Comparison of ENCODE assay signal across 10 mouse cellular contexts in the genomic region with DNA sequence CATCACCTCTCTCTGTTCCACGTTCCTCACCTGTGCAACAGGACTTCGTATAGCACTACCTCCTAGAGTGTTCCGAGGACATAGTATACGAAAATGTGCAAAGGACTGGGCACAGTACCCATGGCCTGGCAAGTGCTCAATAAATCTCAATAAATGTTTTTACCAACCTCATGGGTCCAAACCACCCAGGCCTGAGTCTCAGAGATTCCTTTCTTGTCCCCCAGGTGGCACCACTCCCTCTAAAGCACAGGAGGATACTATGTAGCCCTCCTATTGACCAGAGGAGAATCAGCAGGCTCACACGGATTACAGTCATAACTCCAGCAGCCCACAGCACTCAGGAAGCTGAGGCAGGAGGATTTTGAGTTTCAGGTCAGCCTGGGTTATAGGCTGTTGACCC. TPM values are rescaled to one million over a fixed set of nuclear protein-coding genes. Genes with fewer than 3 reads are reported as not detected.
DNase-seq lines count a peak whose midpoint lies in the region; ATAC-seq lines count a peak whose summit lies in the region.
"Had no signal": no experiment of that assay in that cellular context is flagged by ENCODE, and none has a peak within 500 bp of the region (broad histone marks: within the 10 kb centered on the region; RNA-seq: fewer than 3 reads in every experiment).

No protein-coding gene starts in this region.

- peaks cover 48% of the 10 kb centered on the region for H3K36me3 ChIP-seq in hindbrain, embryonic 13.5 days

- H3K4me2 ChIP-seq in hindbrain, embryonic 13.5 days = no peak overlapping the region
- H3K4me2 ChIP-seq: heart, embryonic 15.5 days had no signal

- H3K27ac ChIP-seq in hindbrain, embryonic 13.5 days = no peak overlapping the region
- H3K27ac ChIP-seq: heart, embryonic 15.5 days; macrophage had no signal

- no peak overlapping the region for H3K4me3 ChIP-seq in hindbrain, embryonic 13.5 days
- H3K4me3 ChIP-seq: heart, embryonic 15.5 days had no signal

- H3K9ac ChIP-seq in hindbrain, embryonic 13.5 days = no peak overlapping the region
- H3K9ac ChIP-seq: heart, embryonic 15.5 days had no signal

- WGBS in hindbrain, embryonic 13.5 days = 76% methylated on average over 5 of the region's 5 CpGs

- H3K9me3 ChIP-seq in hindbrain, embryonic 13.5 days = no peaks in the 10 kb centered on the region
- H3K9me3 ChIP-seq: heart, embryonic 15.5 days had no signal

- H3K4me1 ChIP-seq in hindbrain, embryonic 13.5 days (replicated peaks) = no peaks in the 10 kb centered on the region
- H3K4me1 ChIP-seq: heart, embryonic 15.5 days had no signal

- no peak for DNase-seq in frontal cortex, postnatal 14 days (ENCODE audit: low spot score in 2 of 2)
- DNase-seq in right cerebral cortex, postnatal 10 days (ENCODE audit: low spot score in 2 of 2) = peak; percentile 46 to 51
- DNase-seq in right cerebral cortex, adult 18-20 months = no peak
- DNase-seq in brain, adult 2 months (ENCODE audit: low read depth, low spot score) = peak; percentile 43
- DNase-seq in lung, postnatal 25 days (ENCODE audit: low spot score) = peak; percentile 14
- DNase-seq in left cerebral cortex, adult 11 months (ENCODE audit: low spot score) = no peak

- ATAC-seq in frontal cortex, adult (ENCODE audit: low TSS enrichment) = peak; percentile 70
- ATAC-seq in hindbrain, embryonic 13.5 days (ENCODE audit: low FRiP score) = no peak

- H3K27me3 ChIP-seq in hindbrain, embryonic 13.5 days = no peaks in the 10 kb centered on the region
- H3K27me3 ChIP-seq: heart, embryonic 15.5 days had no signal

RNA-seq across cellular contexts. Expression of gene Chmp4b, which starts 4.9 kb away (rescaled TPM):
- polyA plus RNA-seq in hindbrain, embryonic 13.5 days (2015; fragmentation: Nextera tagmentation; extraction: Ambion mirVana) = 29.0 and 30.4 TPM in 2 replicates

RNA-seq across cellular contexts. Expression of gene 4930519P11Rik, which starts 33.4 kb away (rescaled TPM):
- polyA plus RNA-seq in hindbrain, embryonic 13.5 days (2015; fragmentation: Nextera tagmentation; extraction: Ambion mirVana) = 0.51 TPM in 1 of 2 replicates, not detected in the other
- polyA plus RNA-seq: heart, embryonic 15.5 days; macrophage had no signal

RNA-seq across cellular contexts. Expression of gene Zfp341, which starts 33.5 kb away (rescaled TPM):
- polyA plus RNA-seq in hindbrain, embryonic 13.5 days (2015; fragmentation: Nextera tagmentation; extraction: Ambion mirVana) = 1.9 and 2.3 TPM in 2 replicates

RNA-seq across cellular contexts. Expression of gene Pxmp4, which starts 43.1 kb away (rescaled TPM):
- polyA plus RNA-seq in hindbrain, embryonic 13.5 days (2015; fragmentation: Nextera tagmentation; extraction: Ambion mirVana) = 14.2 and 16.8 TPM in 2 replicates

Comparison
In these comparisons a context has a peak if more than half of its experiments do, and no peak if none do; other contexts are left out.
1. DNase-seq: peak in right cerebral cortex, postnatal 10 days (2 of 2), brain, adult 2 months (single experiment) and lung, postnatal 25 days (single experiment); none in frontal cortex, postnatal 14 days (0 of 2), right cerebral cortex, adult 18-20 months (single experiment) and left cerebral cortex, adult 11 months (single experiment).